Mouse (Mus musculus) cerebellum, adult 2 months (tissue): ENCODE measurements around the gene Rassf6. TPM values are rescaled to one million over a fixed set of nuclear protein-coding genes. Genes with fewer than 3 reads are reported as not detected.

Experiments used
- DNase-seq, 2 experiments: peaks; one replicate each; pipeline ENCODE4 v3.0.0; 2021
- H3K27ac ChIP-seq: fragments of 200-500 bp; 2 replicates; pipeline ENCODE4 v1.5.1; 2012; ENCODE audit warnings: low read length, control low read depth, inconsistent platforms; ENCODE audit not compliant: insufficient read depth
- H3K27me3 ChIP-seq: fragments of 200-500 bp; 2 replicates; pipeline ENCODE4 v1.6.1; 2012; ENCODE audit warnings: inconsistent platforms, mild to moderate bottlenecking, low read length, moderate library complexity; ENCODE audit not compliant: control insufficient read depth, insufficient read depth
- H3K4me1 ChIP-seq: fragments of 200-500 bp; 2 replicates; pipeline ENCODE4 v1.6.1; 2011; ENCODE audit warnings: low read length; ENCODE audit not compliant: control insufficient read depth, insufficient read depth
- H3K4me3 ChIP-seq: fragments of 200-500 bp; replicated peaks from 2 replicates; pipeline ENCODE3; 2011; ENCODE audit warnings: mild to moderate bottlenecking, low read depth, low read length, control low read depth; ENCODE audit not compliant: insufficient read depth
- CTCF ChIP-seq: fragments of 200-500 bp; IDR thresholded peaks from 2 replicates; pipeline ENCODE4 v1.5.1; 2011; ENCODE audit warnings: low read depth, mild to moderate bottlenecking, control low read depth, low read length, moderate library complexity, borderline replicate concordance; ENCODE audit not compliant: insufficient read depth
- POLR2A ChIP-seq: fragments of 200-500 bp; IDR thresholded peaks from 2 replicates; pipeline ENCODE4 v1.6.1; 2011; ENCODE audit warnings: low read length, control low read depth, borderline replicate concordance; ENCODE audit not compliant: insufficient read depth
- WGBS: fragments of 180-500 bp; shearing (Covaris S2); methylation state at CpG from one replicate; pipeline ENCODE4 v1.1.7; 2018; 5-methylcytosine and 5-hydroxymethylcytosine counted together
- polyA plus RNA-seq: library from polyadenylated mRNA; depleted of rRNA; stranded (reverse); fragments of >200 nt; gene quantifications from 2 replicates; pipeline ENCODE4 v1.2.3, GENCODE M21; 2012; rRNA removed

The Rassf6 gene
- polyA plus RNA-seq, 1 experiment: 5.1 TPM

- WGBS: 88% methylated on average over 4 of the region's 4 CpGs
- TF ChIP-seq CTCF: no peak
- no peak for TF ChIP-seq POLR2A
- no peak overlapping the region for H3K4me3 ChIP-seq
- no peaks in the 10 kb centered on the region for H3K4me1 ChIP-seq
- no peak for DNase-seq
- H3K27ac ChIP-seq: no peak overlapping the region
- no peaks in the 10 kb centered on the region for H3K27me3 ChIP-seq
Measured at GRCm38 (mm10) chr5:90564161-90564560, 76.3 kb downstream of the Rassf6 start.

GRCm38 (mm10) chr5:90562880-90563279 is 77.6 kb downstream of the Rassf6 start:
- Histone ChIP-seq H3K27me3 (no peaks in the 10 kb centered on the region), H3K4me3 (no peak overlapping the region), H3K4me1 (no peaks in the 10 kb centered on the region), H3K27ac (no peak overlapping the region)
- no peak for DNase-seq
- WGBS: 90% methylated on average over 4 of the region's 4 CpGs
- no peak for TF ChIP-seq CTCF
- no peak for TF ChIP-seq POLR2A

GRCm38 (mm10) chr5:90561721-90562275 is 78.7 kb downstream of the Rassf6 start:
- Histone ChIP-seq H3K4me1 (no peaks in the 10 kb centered on the region), H3K4me3 (no peak overlapping the region), H3K27ac (no peak overlapping the region), H3K27me3 (no peaks in the 10 kb centered on the region)
- no peak for TF ChIP-seq POLR2A
- TF ChIP-seq CTCF: no peak
- WGBS: 93% methylated on average over 11 of the region's 11 CpGs
- no peak for DNase-seq

GRCm38 (mm10) chr5:90560743-90561142 is 79.7 kb downstream of the Rassf6 start, which contains the start of gene 5830473C10Rik:
TSS of gene 5830473C10Rik (plus strand) at chr5:90561107.
- TF ChIP-seq POLR2A (no peak), CTCF (no peak)
- 90% methylated on average over 6 of the region's 6 CpGs for WGBS
- Histone ChIP-seq H3K27ac (no peak within 1 kb of the TSS), H3K4me3 (no peak within 1 kb of the TSS), H3K27me3 (no peaks in the 10 kb centered on the region), H3K4me1 (no peaks in the 10 kb centered on the region)
- DNase-seq: no peak

GRCm38 (mm10) chr5:90556052-90556451 is 84.4 kb downstream of the Rassf6 start:
- H3K27me3 ChIP-seq: no peaks in the 10 kb centered on the region
- no peak for DNase-seq
- H3K27ac ChIP-seq: no peak overlapping the region
- WGBS: 77% methylated on average over 3 of the region's 3 CpGs
- H3K4me1 ChIP-seq: no peaks in the 10 kb centered on the region
- no peak for TF ChIP-seq CTCF
- no peak for TF ChIP-seq POLR2A
- no peak overlapping the region for H3K4me3 ChIP-seq

Other genes with a start within 250 kb of the Rassf6 start
- 0.05 TPM in 1 of 2 replicates, not detected in the other for gene Alb, start 179.8 kb downstream of the Rassf6 start, polyA plus RNA-seq
- 1.4 and 9.5 TPM in 2 replicates for gene Afp, start 149.9 kb downstream of the Rassf6 start, polyA plus RNA-seq
- not detected in 2 replicates for gene Afm, start 121.7 kb downstream of the Rassf6 start, polyA plus RNA-seq
- gene 5830473C10Rik, start 79.5 kb downstream of the Rassf6 start, polyA plus RNA-seq: not detected in 2 replicates
- gene Cxcl5, start 118.7 kb upstream of the Rassf6 start, polyA plus RNA-seq: 0.17 and 0.29 TPM in 2 replicates
- 0.55 and 0.67 TPM in 2 replicates for gene Ppbp, start 127.9 kb upstream of the Rassf6 start, polyA plus RNA-seq
- 2.3 and 3.2 TPM in 2 replicates for gene Pf4, start 131.8 kb upstream of the Rassf6 start, polyA plus RNA-seq
- not detected in 2 replicates for gene Cxcl3, start 145.4 kb upstream of the Rassf6 start, polyA plus RNA-seq
- not detected in 2 replicates for gene Cxcl15, start 153.9 kb upstream of the Rassf6 start, polyA plus RNA-seq